Mouse (Mus musculus) bone marrow macrophage, adult 2 months (primary cell): ENCODE measurements around the gene Tomm40l.

Experiments used
- CTCF ChIP-seq: IDR thresholded peaks from 2 replicates; pipeline ENCODE4 v1.5.1; 2012; ENCODE audit warnings: low read depth, mild to moderate bottlenecking, low read length, moderate library complexity
- POLR2A ChIP-seq: IDR thresholded peaks from 2 replicates; pipeline ENCODE4 v1.6.1; 2012; ENCODE audit warnings: mild to moderate bottlenecking, low read depth, low read length, borderline replicate concordance

DNA sequence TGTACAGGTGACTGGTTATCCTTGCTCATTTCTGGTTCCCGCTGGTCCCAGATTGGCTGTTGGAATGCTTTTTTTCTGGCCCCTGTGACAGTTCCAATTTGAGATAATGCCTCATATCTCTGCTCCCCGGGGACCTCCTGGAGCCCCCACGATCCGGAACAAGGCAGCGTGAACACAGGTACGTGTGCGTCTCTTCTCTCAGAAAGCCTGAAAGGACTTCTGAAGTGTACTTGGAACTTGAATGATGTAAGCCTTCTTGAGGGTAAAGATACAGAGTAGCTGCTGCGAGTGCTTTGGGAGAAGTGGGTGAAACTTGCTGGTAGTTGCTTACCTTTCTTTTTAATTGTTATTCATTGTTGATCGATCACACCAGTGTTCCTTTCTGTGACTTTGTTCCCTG, 48.9 kb upstream of the Tomm40l start:
- TF ChIP-seq CTCF (no peak), POLR2A (no peak)
